Mouse (Mus musculus) hindbrain, postnatal 0 days (tissue): ENCODE data around the gene Rc3h1. TPM values are rescaled to one million over a fixed set of nuclear protein-coding genes. Genes with fewer than 3 reads are reported as not detected.
"Not testable (repeated sequence)": the region's sequence is repeated elsewhere in the genome, so short reads cannot be mapped to it uniquely, and the experiment has no call there.

Experiments
- ATAC-seq: fragments of 200-750 bp; cut with Nextera tagmentation; 2 replicates; pipeline ENCODE4 v1.8.0; 2017; ENCODE audit warnings: mild to moderate bottlenecking, moderate TSS enrichment, moderate library complexity
- DNase-seq: peaks from one replicate; pipeline ENCODE4 v3.0.0-alpha.2; 2015; ENCODE audit warnings: low spot score
- H3K27ac ChIP-seq: fragments of 300-500 bp; sonication (generic); 2 replicates; pipeline ENCODE4 v1.5.1; 2014; ENCODE audit warnings: mild to moderate bottlenecking
- H3K27me3 ChIP-seq: fragments of 300-500 bp; sonication (generic); 2 replicates; pipeline ENCODE4 v1.6.1; 2014; ENCODE audit warnings: low read length, mixed read lengths; ENCODE audit not compliant: insufficient read depth
- H3K36me3 ChIP-seq: fragments of 300-500 bp; sonication (generic); 2 replicates; pipeline ENCODE4 v1.6.1; 2014; ENCODE audit warnings: low read length, mixed read lengths; ENCODE audit not compliant: insufficient read depth
- H3K4me1 ChIP-seq: fragments of 300-500 bp; sonication (generic); 2 replicates; pipeline ENCODE4 v1.6.1; 2014; ENCODE audit warnings: antibody characterized with exemption, low read length, mixed read lengths; ENCODE audit not compliant: insufficient read depth
- H3K4me2 ChIP-seq: fragments of 300-500 bp; sonication (generic); 2 replicates; pipeline ENCODE4 v1.6.1; 2014; ENCODE audit warnings: low read depth, mild to moderate bottlenecking, low read length, moderate library complexity, mixed read lengths
- H3K4me3 ChIP-seq: fragments of 300-500 bp; sonication (generic); 2 replicates; pipeline ENCODE4 v1.5.1; 2014; ENCODE audit warnings: low read length
- H3K9ac ChIP-seq: fragments of 300-500 bp; sonication (generic); replicated peaks from 2 replicates; pipeline ENCODE4 v1.6.1; 2014; ENCODE audit warnings: mild to moderate bottlenecking, low read length, moderate library complexity, mixed read lengths
- H3K9me3 ChIP-seq: fragments of 300-500 bp; sonication (generic); 2 replicates; pipeline ENCODE4 v1.6.1; 2016; ENCODE audit warnings: low read length, mixed read lengths
- CTCF ChIP-seq: IDR thresholded peaks from 2 replicates; pipeline ENCODE4 v1.5.1; 2016; ENCODE audit warnings: antibody characterized with exemption, control low read depth, low read depth
- WGBS: fragments of 180-500 bp; shearing (Covaris S2); extraction: QIAGEN DNeasy Blood & Tissue Kit; methylation state at CpG from one replicate; pipeline ENCODE4 v1.1.7; 2014; 5-methylcytosine and 5-hydroxymethylcytosine counted together
- polyA plus RNA-seq: library from polyadenylated mRNA; unstranded; fragments of >200 nt; fragmentation: Nextera tagmentation; extraction: Ambion mirVana; gene quantifications from 2 replicates; pipeline ENCODE4 v1.2.1, GENCODE M21; 2015
- total RNA-seq: library from RNA; depleted of rRNA; stranded (reverse); fragments of >200 nt; gene quantifications from 2 replicates; pipeline ENCODE4 v1.2.3, GENCODE M21; 2014; rRNA removed

The Rc3h1 gene
- total RNA-seq (20.4 and 21.3 TPM in 2 replicates), polyA plus RNA-seq (6.2 and 6.3 TPM in 2 replicates)

DNA sequence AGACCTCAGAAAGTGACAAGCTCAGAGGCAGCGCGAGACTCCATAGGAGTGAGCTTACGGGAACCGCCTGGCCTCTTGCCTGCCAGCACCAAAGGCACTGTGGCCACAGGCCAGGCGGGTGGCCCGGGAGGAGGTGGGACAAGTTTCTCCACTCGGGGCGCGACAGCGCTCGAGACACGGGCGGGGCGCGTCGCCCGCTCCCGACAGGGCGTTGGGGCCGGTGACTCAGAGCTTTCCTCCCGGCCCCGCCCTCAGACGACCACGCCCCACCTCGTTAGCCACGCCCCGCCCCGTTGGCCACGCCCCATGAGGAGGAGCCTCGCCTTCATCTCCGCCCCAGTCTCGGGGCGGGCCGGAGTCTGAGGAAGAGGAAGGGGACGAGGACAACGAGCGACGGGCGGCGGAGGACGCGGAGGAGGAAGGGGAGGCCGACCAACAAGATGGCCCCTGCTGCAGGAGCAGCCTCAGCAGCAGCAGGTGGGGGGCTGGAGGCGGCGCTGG is at the start of gene Rc3h1:
Gene Rc3h1, plus strand, starts transcription at position 362 of the 501 bp plus-strand sequence.
- Histone ChIP-seq H3K9ac (peak within 1 kb of the TSS; percentile 98), H3K27ac (peak within 1 kb of the TSS; percentile 91), H3K36me3 (no peaks in the 10 kb centered on the region), H3K9me3 (no peaks in the 10 kb centered on the region), H3K27me3 (no peaks in the 10 kb centered on the region), H3K4me3 (peak within 1 kb of the TSS; percentile 99), H3K4me2 (peak within 1 kb of the TSS; percentile 86), H3K4me1 (0 out of 2 replicates have a peak, but pooled peaks cover 3% of the 10 kb centered on the region)
- peak; percentile 98 for ATAC-seq
- TF ChIP-seq CTCF = 0 out of 2 replicates have a peak, but pooled peaks have one; percentile 15
- under 1% methylated on average over 42 of the region's 45 CpGs for WGBS
- peak; percentile 94 for DNase-seq

DNA sequence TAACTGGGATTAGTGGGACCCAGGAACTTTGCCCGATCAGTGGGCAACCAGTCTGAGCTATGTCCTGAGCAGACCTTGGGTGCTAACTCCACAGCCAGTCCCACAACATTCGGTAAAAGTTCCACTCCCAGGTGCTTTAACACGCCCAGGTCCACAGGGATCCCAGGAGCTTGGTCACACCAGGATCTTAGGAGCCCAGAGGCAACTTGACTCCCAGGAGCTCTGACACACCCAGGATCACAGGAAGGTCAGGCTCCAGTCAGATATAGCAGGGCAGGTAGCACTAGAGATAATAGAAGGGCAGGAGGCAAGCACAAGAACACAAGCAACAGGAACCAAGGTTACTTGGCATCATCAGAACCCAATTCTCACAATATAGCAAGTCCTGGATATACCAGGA is 48.1 kb upstream of the Rc3h1 start:
- no peaks in the 10 kb centered on the region for H3K27me3 ChIP-seq
- 92% methylated on average over 3 of the region's 3 CpGs for WGBS
- no peak overlapping the region for H3K4me3 ChIP-seq
- no peak overlapping the region for H3K4me2 ChIP-seq
- H3K9ac ChIP-seq = no peak overlapping the region
- no peaks in the 10 kb centered on the region for H3K4me1 ChIP-seq
- no peaks in the 10 kb centered on the region for H3K9me3 ChIP-seq
- TF ChIP-seq CTCF = no peak
- H3K27ac ChIP-seq = no peak overlapping the region
- ATAC-seq (no peak), DNase-seq (no peak)
- H3K36me3 ChIP-seq = no peaks in the 10 kb centered on the region

DNA sequence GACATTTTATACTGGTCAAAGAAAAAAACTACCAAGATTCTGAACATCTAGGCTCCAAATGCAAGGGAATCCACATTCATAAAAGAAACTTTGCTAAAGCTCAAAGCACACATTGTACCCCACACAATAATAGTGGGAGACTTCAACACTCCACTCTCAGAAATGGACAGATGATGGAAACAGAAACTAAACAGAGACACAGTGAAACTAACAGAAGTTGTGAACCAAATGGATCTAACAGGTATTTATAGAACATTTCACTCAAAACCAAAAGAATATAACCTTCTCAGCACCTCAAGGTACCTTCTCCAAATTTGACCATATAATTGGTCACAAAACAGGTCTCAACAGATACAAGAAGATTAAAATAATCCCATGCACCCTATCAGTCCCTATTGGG is 46.3 kb upstream of the Rc3h1 start:
- H3K4me2 ChIP-seq, ATAC-seq, H3K4me1 ChIP-seq, H3K27ac ChIP-seq, H3K4me3 ChIP-seq, H3K9me3 ChIP-seq, DNase-seq, H3K27me3 ChIP-seq, H3K36me3 ChIP-seq, H3K9ac ChIP-seq: not testable (repeated sequence)

DNA sequence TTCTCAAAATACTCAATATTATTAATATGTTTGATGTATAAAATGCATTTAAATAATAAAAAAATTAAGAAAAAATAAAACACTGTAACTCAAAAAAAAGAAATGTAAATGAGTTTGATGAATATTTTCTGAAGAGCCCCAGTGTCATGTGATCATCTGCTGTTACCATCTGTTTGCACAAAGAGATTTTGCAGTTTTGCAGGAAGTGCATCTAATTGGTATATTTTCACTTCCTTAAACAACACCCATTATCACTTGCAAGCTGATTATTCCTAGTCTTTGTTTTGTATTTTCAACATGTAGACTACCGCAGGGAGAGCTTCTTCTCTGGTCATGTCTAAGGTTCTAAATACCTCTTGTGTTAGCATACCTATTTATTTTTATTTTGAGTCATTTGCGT is 45.1 kb upstream of the Rc3h1 start:
- no peak for TF ChIP-seq CTCF
- H3K9ac ChIP-seq = no peak overlapping the region
- no peaks in the 10 kb centered on the region for H3K27me3 ChIP-seq
- ATAC-seq (no peak), DNase-seq (no peak)
- no peaks in the 10 kb centered on the region for H3K4me1 ChIP-seq
- no peaks in the 10 kb centered on the region for H3K36me3 ChIP-seq
- no peak overlapping the region for H3K27ac ChIP-seq
- no peak overlapping the region for H3K4me3 ChIP-seq
- H3K9me3 ChIP-seq = no peaks in the 10 kb centered on the region
- H3K4me2 ChIP-seq = no peak overlapping the region
- 86% methylated on average over 2 of the region's 2 CpGs for WGBS

DNA sequence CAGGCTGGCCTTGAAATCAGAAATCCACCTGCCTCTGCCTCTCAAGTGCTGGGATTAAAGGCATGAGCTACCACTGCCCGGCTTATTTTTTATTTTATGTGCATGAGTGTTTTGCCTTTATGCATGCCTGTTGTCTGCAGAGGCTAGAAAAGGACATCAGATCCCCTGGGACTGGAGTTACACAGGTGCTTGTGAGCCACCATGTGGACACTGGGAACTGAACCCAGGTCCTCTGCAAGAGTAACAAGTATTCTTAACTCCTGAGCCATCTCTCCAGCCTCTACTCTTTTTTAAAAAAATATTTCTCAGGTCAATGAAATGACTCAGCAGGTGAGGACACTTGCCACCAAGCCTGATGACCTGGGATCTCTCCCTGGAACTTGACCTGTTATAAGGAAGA is 44.6 kb upstream of the Rc3h1 start:
- WGBS = 93% methylated on average over 1 of the region's 1 CpGs
- ATAC-seq = no peak
- Histone ChIP-seq H3K27me3 (no peaks in the 10 kb centered on the region), H3K36me3 (no peaks in the 10 kb centered on the region), H3K4me2 (no peak overlapping the region), H3K4me1 (no peaks in the 10 kb centered on the region), H3K4me3 (no peak overlapping the region), H3K9ac (no peak overlapping the region), H3K27ac (no peak overlapping the region), H3K9me3 (no peaks in the 10 kb centered on the region)
- DNase-seq = no peak
- TF ChIP-seq CTCF = no peak

DNA sequence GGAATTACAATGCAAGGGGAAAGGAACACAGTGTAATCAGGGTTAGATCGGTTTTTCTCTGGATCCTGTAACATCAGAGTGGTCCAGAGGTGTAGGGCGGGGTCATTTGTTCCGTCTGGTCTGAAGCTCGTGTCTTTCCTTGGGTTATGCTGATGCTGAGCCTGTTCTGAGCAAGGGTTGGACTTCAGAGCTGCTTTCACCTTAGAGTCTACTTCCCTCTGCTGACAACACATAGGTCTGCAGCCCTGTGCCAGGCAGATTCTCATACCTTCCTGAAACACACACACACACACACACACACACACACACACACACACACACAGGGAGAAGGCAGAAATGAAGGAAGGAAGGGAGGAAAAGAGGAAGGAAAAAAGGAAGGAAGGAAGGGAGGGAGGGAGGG is 43.2 kb upstream of the Rc3h1 start:
- DNase-seq (peak; percentile 30), ATAC-seq (0 out of 2 replicates have a peak, but pooled peaks have one; percentile 51)
- TF ChIP-seq CTCF = peak; percentile 56
- Histone ChIP-seq H3K4me2 (no peak overlapping the region), H3K9ac (no peak overlapping the region), H3K36me3 (no peaks in the 10 kb centered on the region), H3K9me3 (no peaks in the 10 kb centered on the region), H3K4me3 (no peak overlapping the region), H3K27me3 (no peaks in the 10 kb centered on the region), H3K4me1 (no peaks in the 10 kb centered on the region), H3K27ac (no peak overlapping the region)
- 76% methylated on average over 4 of the region's 4 CpGs for WGBS

DNA sequence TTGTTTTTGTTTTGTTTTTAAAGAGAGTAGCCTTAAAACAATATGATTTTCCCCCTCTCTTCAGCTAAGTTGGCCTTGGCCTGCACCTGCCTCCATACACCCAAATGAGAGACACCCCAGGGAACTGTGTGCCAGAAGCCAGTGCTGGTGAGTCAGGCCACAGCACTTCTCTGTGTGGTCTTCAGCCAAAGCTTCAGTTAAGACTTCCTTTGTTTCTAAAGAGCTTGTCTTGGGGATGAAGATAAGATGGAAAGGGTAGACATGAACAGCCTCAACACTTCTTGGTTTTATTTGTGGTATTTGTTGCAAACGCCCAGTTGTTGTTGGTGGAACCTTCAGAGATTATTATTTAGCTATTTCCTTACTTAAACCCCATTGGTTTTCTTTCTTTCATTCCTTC is 31.5 kb upstream of the Rc3h1 start:
- WGBS = 87% methylated on average over 1 of the region's 1 CpGs
- no peaks in the 10 kb centered on the region for H3K27me3 ChIP-seq
- H3K4me1 ChIP-seq = no peaks in the 10 kb centered on the region
- no peaks in the 10 kb centered on the region for H3K9me3 ChIP-seq
- H3K4me2 ChIP-seq = no peak overlapping the region
- H3K9ac ChIP-seq = no peak overlapping the region
- no peak overlapping the region for H3K27ac ChIP-seq
- ATAC-seq = no peak
- DNase-seq = no peak
- no peak for TF ChIP-seq CTCF
- H3K36me3 ChIP-seq = no peaks in the 10 kb centered on the region
- no peak overlapping the region for H3K4me3 ChIP-seq
